Mouse (Mus musculus): ENCODE measurements around the gene Olfr1454.

Gene Olfr1454

GRCm38 (mm10) chr19:13060310-13060709, at the start of gene Olfr1454:
Gene Olfr1454 (plus strand): TSS chr19:13060610.
- DNase-seq (ENCODE audit: low read depth, low spot score) = no peak

GRCm38 (mm10) chr19:13028227-13028626, 32.2 kb upstream of the Olfr1454 start, which contains the start of gene Olfr1453:
Gene Olfr1453 (minus strand): TSS chr19:13028327.
- no peak for DNase-seq (ENCODE audit: low read depth, low spot score)

- DNase-seq (ENCODE audit: low read depth, low spot score) = no peak
Measured at GRCm38 (mm10) chr19:13093908-13094307, 33.5 kb downstream of the Olfr1454 start.

GRCm38 (mm10) chr19:13097791-13098190, 37.4 kb downstream of the Olfr1454 start, which contains the start of gene Olfr1457:
Gene Olfr1457 (minus strand): TSS chr19:13097891.
- no peak for DNase-seq (ENCODE audit: low read depth, low spot score)

GRCm38 (mm10) chr19:13106675-13107074, 46.3 kb downstream of the Olfr1454 start, which contains the start of gene Olfr1458:
Gene Olfr1458 (minus strand): TSS chr19:13106775.
- DNase-seq (ENCODE audit: low read depth, low spot score) = no peak

Measured in skeletal muscle tissue, adult 2 months (tissue).